Mouse (Mus musculus) lung, postnatal 0 days (tissue): ENCODE results near the gene Gtf2ird1.

Experiments used
- CTCF ChIP-seq: IDR thresholded peaks from 2 replicates; pipeline ENCODE4 v1.5.1; 2016; ENCODE audit warnings: antibody characterized with exemption, mild to moderate bottlenecking
- EP300 ChIP-seq: IDR thresholded peaks from 2 replicates; pipeline ENCODE4 v1.6.1; 2016; ENCODE audit warnings: antibody characterized with exemption, mild to moderate bottlenecking, control low read depth

- no peak for TF ChIP-seq CTCF
- no peak for TF ChIP-seq EP300
Measured at GRCm38 (mm10) chr5:134322355-134322754, 134.2 kb downstream of the Gtf2ird1 start.
